Mouse (Mus musculus) bone marrow macrophage, adult 2 months (primary cell): ENCODE results near the gene Hmgn1.

Experiments used
- CTCF ChIP-seq: IDR thresholded peaks from 2 replicates; pipeline ENCODE4 v1.5.1; 2012; ENCODE audit warnings: low read depth, mild to moderate bottlenecking, low read length, moderate library complexity
- POLR2A ChIP-seq: IDR thresholded peaks from 2 replicates; pipeline ENCODE4 v1.6.1; 2012; ENCODE audit warnings: mild to moderate bottlenecking, low read depth, low read length, borderline replicate concordance

- TF ChIP-seq POLR2A (no peak), CTCF (no peak)
Observed at GRCm38 (mm10) chr16:96114729-96115128, 12.8 kb downstream of the Hmgn1 start.
